Mouse (Mus musculus) ZHBTc4 (cell line): ENCODE measurements around the gene Ank2.

Experiments
- DNase-seq: peaks from one replicate; pipeline ENCODE4 v3.0.0-alpha.2; 2011; ENCODE audit warnings: low read depth, low spot score

The Ank2 gene

GRCm38 (mm10) chr3:126916381-126916780 is 582.8 kb downstream of the Ank2 start:
- peak; percentile 27 for DNase-seq

GRCm38 (mm10) chr3:126903543-126903942 is 595.6 kb downstream of the Ank2 start:
- peak; percentile 13 for DNase-seq

DNA sequence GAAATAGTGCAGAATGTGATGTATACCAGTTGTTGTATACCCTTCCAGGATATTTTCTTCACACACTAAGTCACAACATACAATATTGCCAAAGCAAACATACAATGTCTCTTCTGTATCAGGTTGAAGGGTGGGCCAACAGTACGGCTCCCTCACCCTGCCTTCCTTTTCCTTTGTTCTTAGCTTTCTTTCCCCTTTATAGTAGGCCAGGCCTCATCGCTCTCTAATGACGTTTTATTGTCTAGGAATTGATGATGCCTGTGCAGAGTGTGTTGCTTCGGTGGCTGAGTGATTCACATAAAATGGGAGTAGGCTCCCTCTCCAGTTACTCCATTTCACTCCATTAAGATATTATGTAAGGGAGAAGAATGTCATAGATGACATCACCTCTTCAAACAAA is 612.5 kb downstream of the Ank2 start:
- no peak for DNase-seq

GRCm38 (mm10) chr3:126886090-126886489 is 613.1 kb downstream of the Ank2 start:
- DNase-seq, result no peak

DNA sequence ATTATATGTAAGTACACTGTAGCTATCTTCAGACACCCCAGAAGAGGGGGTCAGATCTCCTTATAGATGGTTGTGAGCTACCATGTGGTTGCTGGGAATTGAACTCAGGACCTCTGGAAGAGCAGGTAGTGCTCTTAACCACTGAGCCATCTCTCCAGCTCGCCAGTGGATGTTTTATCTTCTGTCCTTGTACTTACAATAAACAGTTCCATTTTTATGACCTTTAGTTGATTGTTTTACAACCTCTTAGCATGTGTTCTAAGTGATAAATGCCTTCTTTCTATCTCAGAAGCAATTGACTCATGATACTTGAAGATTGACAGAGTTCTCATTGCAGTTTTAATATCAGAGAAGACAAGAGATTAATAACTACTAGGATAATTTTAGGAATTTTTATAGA is 620.9 kb downstream of the Ank2 start:
- no peak for DNase-seq
